Mouse (Mus musculus): ENCODE data around the gene Lnx2. TPM values are rescaled to one million over a fixed set of nuclear protein-coding genes. Genes with fewer than 3 reads are reported as not detected.

The Lnx2 gene
- total RNA-seq, 2 experiments from 2014 or later, result 6.8 to 10.4 TPM

- no peak for ATAC-seq (ENCODE audit: poor library complexity, severe bottlenecking)
Observed at GRCm38 (mm10) chr5:146971776-146972561, 104.4 kb downstream of the Lnx2 start.

- no peak for ATAC-seq (ENCODE audit: poor library complexity, severe bottlenecking)
Observed at GRCm38 (mm10) chr5:146968695-146969393, 107.5 kb downstream of the Lnx2 start.

Other genes with a start within 250 kb of the Lnx2 start
- 1,886 and 1,948 TPM in 2 replicates for gene Rpl21, start 243.7 kb downstream of the Lnx2 start, total RNA-seq (2015)
- 1,623 and 1,719 TPM in 2 replicates for gene Rpl21, start 243.7 kb downstream of the Lnx2 start, total RNA-seq (2017)
- gene Rasl11a, start 231.5 kb downstream of the Lnx2 start, total RNA-seq (2015), result not detected in 2 replicates
- gene Rasl11a, start 231.5 kb downstream of the Lnx2 start, total RNA-seq (2017), result not detected in 2 replicates
- gene Gtf3a, start 127.9 kb downstream of the Lnx2 start, total RNA-seq (2015), result 67.9 and 73.6 TPM in 2 replicates
- 93.2 and 95.0 TPM in 2 replicates for gene Gtf3a, start 127.9 kb downstream of the Lnx2 start, total RNA-seq (2017)
- 7.1 and 8.9 TPM in 2 replicates for gene Mtif3, start 112.8 kb downstream of the Lnx2 start, total RNA-seq (2015)
- 30.7 and 37.1 TPM in 2 replicates for gene Mtif3, start 112.8 kb downstream of the Lnx2 start, total RNA-seq (2017)
- gene Polr1d, start 464 bp upstream of the Lnx2 start, total RNA-seq (2015), result 126 and 134 TPM in 2 replicates
- 107 and 113 TPM in 2 replicates for gene Polr1d, start 464 bp upstream of the Lnx2 start, total RNA-seq (2017)
- gene Gsx1, start 112.1 kb upstream of the Lnx2 start, total RNA-seq (2015), result not detected in 2 replicates
- not detected in 2 replicates for gene Gsx1, start 112.1 kb upstream of the Lnx2 start, total RNA-seq (2017)
- gene Pdx1, start 193.4 kb upstream of the Lnx2 start, total RNA-seq (2015), result not detected in 2 replicates
- gene Pdx1, start 193.4 kb upstream of the Lnx2 start, total RNA-seq (2017), result not detected in 2 replicates
- gene Cdx2, start 230.7 kb upstream of the Lnx2 start, total RNA-seq (2015), result not detected in 2 replicates
- gene Cdx2, start 230.7 kb upstream of the Lnx2 start, total RNA-seq (2017), result not detected in 2 replicates
- gene Urad, start 245.9 kb upstream of the Lnx2 start, total RNA-seq (2015), result not detected in 2 replicates
- gene Urad, start 245.9 kb upstream of the Lnx2 start, total RNA-seq (2017), result not detected in 2 replicates